Mouse (Mus musculus) Muller cell, postnatal 12 days (primary cell): ENCODE data around the gene Gnb2.

ENCODE experiments used
- DNase-seq: peaks from one replicate; pipeline ENCODE4 v3.0.0-alpha.2; 2015; ENCODE audit errors: inconsistent ontology term

The Gnb2 gene

DNA sequence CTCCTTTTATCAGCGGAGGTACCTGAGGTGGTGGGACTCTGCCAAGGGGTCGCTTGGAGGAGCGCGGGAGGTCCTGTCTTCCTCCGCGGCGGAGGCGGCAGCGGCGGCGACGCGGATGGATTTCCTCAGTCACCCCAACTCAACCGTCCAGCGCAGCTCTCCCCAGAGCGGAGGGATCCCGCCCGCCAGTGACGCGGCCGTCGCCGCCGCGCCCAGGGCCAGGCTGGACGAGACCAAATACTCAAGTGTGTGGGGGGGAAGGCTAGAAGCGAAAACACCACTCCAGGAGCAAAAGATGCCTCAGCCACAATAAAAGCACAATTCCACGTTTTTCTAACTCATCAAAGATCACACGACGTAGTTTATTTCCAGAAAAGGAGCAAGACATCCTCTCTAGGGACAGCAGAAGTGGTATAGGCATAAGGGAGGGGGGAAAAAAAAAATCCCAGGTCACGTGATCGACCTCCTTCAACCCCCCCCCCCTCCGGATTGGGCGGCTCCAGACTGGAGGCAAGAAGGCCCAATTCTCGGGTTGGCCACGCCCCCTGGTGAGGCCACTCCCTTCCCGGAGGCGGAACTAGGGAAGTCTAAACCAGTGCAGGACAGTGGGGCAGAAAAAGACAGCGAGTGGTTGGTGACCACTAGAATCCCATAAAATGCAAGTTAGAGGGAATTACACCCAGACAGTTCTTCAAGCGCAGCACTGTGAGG is at the start of gene Gnb2, which contains the start of gene Epo:
Gene Gnb2 (minus strand): TSS at position 394 of the 711 bp plus-strand sequence.
Gene Epo (minus strand): TSS at position 126 of the 711 bp plus-strand sequence.
- peak; percentile 100 for DNase-seq

DNA sequence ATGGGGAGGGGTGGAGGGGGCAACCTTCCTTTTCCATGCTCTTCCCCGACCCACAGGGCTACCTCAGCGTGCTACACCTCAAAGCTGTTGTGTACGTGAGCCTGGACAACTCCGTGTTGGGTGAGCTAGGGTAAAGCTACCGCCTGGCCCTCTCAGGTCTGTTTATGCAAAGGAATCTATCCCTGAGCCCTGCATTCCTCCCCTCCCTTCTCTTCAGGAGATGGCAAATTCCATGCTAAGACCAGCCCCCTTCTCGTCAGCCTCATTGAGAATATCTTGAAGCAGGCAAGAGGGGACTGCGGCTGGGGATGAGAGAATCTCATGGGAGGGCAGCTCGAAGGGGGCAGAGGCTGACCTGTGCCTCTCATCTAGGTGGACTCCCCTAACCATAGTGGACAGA is 49.4 kb upstream of the Gnb2 start:
- no peak for DNase-seq

- DNase-seq = no peak
These were observed 46.9 kb upstream of the Gnb2 start for GRCm38 (mm10) chr5:137580246-137580645.

DNA sequence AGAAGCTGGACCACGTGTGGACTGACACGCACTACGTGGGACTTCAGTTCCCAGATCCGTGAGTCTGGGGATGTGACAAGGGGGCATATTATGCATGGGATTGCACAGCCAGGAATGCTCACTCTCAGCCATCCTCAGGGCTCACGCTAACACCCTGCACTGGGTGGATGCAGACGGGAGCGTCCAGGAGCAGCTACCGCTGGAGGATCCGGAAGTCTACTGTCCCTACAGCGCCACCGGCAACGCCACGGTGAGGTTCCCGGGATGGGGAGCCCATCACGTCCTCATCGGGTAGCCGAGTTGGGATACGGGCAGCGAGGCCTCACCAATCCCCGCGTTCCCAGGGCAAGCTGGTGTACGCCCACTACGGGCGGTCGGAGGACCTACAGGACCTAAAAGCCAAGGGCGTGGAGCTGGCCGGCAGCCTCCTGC is 41.2 kb upstream of the Gnb2 start:
- peak; percentile 42 for DNase-seq

GRCm38 (mm10) chr5:137570691-137571586 is 37.6 kb upstream of the Gnb2 start:
- DNase-seq = no peak

DNA sequence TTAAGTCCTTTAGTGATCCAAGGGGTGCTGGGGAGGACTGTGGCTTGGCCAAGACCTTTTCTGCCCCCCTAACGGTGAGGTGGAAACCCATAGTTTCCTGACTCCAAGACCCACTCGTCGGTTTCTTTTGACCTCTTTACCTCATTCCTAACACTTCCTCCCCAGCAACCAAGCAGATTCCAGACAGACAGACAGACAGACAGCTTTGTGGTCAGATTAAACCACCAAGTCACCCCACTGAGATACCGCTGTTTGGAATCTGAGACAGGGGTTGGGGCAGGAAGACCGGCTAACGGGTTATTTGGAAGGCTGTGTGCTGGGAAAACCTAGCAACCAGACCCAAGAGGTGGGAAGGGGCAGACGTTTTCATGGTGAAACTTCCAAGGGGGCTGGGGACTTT is 36.9 kb upstream of the Gnb2 start:
- DNase-seq = no peak

- no peak for DNase-seq
These were observed 36.4 kb upstream of the Gnb2 start, which contains the start of gene Tfr2 for GRCm38 (mm10) chr5:137569665-137570064. Tfr2 (plus strand) TSS chr5:137569840.

DNA sequence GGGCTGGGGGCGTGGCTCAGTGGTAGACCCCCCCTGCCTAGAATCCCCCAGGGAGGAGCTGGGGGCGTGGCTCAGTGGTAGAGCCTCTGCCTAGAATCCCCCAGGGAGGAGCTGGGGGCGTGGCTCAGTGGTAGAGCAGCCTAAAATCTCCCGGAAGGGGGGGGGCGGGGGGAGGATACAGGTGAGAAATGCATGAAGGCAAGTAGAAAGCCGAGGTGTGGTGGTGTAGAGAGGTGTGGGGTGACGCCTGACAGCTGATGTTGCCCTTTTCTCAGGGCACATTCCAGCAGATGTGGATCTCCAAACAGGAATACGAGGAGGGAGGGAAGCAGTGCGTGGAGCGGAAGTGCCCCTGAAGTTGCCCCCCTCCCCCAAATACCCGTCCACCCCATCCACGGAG is 35.7 kb upstream of the Gnb2 start:
- no peak for DNase-seq

- no peak for DNase-seq
These were observed 35.0 kb upstream of the Gnb2 start for GRCm38 (mm10) chr5:137568223-137568798.

- DNase-seq = no peak
These were observed 33.1 kb upstream of the Gnb2 start for GRCm38 (mm10) chr5:137566416-137566815.

DNA sequence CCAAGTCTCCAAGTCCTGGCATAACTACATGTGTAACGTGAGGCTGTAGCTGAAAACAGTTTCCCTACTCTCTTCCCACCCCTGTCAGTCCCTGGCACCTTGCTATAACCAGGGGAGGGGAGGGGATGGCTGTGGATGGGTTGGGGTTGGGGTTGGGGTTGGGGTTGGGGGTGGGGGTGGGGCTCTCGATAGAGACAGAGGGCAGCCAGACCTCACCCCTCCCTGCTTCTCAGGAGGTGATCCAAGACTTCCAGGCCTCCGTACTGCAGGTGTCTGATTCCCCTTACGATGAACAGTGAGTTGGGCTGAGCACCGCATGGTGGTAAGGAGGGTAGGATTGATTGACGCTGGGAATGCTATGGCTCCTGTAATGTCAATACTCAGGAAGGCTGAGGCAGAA is 32.4 kb upstream of the Gnb2 start:
- no peak for DNase-seq

GRCm38 (mm10) chr5:137562965-137563364 is 29.7 kb upstream of the Gnb2 start:
- DNase-seq = no peak

DNA sequence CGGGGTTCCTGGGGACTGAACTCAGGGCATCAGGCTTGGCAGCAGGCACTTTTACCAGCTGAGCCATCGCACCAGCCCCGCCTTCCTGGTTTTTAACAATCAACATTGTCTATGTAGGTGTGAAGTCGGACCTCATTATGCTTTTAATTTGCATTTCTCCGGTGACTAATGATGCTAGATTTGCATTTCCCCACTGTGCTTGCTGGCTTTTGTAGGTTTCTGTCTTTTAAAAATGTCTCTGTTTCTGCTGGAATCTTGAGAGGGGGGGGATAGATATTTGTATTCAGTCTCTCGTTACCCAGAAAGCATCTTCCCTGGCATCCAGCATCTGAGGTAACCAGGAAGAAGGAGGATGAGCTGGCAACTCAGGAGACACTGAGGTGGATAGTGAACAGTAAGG is 28.2 kb upstream of the Gnb2 start:
- DNase-seq = no peak

- no peak for DNase-seq
These were observed 20.6 kb upstream of the Gnb2 start for GRCm38 (mm10) chr5:137553898-137554297.

DNA sequence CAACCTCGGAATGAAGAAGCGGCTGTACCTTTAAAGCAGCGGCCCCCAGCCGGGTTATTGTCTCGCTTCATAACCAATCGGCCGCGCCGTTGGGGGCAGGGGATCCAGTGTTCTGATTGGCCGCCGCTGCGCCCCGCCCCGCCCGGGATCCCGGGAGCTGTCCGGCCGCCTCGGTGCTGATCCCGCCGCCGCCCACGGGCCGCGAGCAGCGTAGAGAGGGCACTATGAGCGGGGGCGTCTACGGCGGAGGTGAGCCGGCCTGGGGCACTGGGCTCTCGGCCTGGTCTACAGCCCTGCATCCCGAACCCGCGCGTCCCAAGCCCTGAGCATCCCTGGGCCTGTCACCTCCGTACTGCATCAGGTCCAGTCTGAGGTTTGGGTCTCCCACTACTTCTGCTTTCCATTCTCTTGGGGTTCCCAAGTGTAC is 20.1 kb upstream of the Gnb2 start, which contains the start of gene Actl6b:
Gene Actl6b (plus strand): TSS at position 107 of the 427 bp plus-strand sequence.
- DNase-seq = peak; percentile 82

DNA sequence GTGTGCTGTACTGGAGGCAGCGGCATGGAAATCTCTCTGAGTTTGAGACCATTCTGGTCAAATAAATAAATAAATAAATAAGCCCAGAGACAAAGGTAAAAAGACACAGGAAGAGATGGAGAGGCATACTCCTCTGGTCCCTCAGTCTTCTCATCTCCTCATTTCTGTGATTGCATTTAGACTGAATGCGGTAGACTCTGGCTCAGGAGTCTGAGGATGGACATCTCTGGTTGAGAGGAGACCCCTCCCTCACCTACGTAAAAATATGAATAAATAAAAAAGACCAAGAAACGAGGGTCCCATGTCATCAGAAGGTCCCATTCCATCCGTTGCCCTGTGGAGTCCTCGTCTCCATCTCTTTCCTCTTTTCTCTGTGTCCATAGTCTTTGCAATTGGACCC is 19.7 kb upstream of the Gnb2 start:
- DNase-seq = no peak

DNA sequence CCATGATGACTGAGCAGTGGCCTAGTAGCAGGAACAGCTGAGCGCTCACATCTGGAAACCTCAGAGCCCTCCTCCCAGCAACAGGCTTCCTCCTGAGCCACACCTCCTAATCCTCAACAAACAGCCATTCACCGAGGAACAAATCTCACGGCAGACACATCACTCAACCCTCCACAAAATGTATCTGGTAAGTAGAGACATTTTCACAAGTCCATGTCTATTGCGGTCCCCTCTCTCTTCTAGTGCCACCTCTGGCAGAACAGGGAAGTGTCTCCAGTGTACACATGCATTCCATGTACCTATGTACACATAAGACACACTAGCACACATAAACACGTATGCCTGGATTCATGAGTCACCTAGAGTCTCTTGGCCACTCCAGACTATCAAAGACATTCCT is 17.8 kb upstream of the Gnb2 start:
- no peak for DNase-seq

DNA sequence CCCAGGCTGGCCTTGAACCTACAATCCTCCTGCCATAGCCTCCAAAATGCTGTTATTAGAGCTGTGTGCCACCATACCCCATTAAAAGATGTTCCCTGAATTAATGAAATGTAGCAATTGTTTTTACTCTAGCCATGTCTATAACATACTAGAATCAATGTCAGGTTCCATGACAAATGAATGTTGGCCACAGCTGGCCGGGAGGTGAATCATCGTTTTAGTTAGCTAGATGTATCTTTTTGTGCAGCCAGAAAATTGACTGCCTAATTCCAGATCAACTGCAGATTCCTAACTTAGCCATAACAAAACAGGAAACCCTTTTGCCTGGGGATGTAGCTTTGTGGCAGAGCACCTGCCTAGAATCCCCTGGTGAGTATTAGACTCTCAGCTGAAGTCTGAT is 16.5 kb upstream of the Gnb2 start:
- no peak for DNase-seq

DNA sequence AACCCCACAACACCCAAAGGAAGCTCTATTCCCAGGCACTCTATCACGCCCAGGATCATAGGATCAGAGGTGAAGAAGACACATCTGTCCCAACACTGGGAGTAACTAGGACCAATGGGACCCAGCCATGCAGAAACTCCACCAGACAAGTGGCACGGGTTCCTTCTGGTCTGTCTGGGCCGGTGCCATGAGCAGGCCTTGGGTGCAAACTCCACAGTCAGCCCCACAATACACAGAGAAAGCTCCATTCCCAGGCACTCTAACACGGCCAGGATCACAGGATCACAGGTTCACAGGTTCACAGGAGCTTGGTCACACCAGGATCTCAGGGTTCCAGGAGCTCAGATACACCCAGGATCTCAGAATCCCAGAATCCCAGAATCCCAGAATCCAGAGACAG is 12.3 kb upstream of the Gnb2 start:
- DNase-seq = no peak

DNA sequence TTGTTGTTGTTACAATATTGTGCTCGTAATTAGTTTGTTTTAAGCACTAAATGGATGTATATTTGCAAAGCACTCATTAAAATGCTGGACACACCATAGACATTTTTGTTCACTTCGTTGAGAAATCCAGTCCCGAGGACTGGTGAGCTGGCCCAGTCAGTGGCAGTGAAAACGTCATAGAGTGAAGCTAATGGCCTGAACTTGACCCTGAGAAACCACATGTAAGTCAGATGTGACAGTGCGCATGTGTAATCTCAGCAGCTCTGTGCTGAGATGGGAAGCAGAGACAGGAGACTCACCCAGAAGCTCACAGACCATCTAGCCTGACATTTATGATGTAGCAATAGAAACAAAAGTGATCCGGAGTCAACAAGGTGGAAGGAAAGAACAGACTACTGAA is 11.6 kb upstream of the Gnb2 start:
- no peak for DNase-seq

GRCm38 (mm10) chr5:137541768-137542540 is 8.6 kb upstream of the Gnb2 start:
- DNase-seq = no peak

DNA sequence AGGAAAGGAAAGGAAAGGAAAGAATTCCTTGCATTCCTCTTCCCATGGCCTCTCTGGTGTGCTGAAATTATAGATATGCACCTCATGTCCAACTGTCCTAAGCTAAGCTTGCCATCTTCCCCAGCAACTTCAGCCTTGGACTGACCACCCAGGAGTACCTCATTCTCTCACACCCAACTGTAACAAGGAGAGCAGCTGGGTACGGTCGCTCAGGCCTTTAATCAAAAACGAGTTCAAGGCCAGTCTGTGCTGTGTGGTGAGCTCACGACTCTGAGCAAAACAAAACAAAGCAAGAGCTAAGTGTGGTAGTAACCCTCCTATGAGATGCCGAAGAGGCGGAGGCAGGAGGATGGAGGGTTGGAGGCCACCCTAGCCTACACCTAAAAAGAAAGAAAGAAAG is 7.7 kb upstream of the Gnb2 start:
- no peak for DNase-seq
